Mouse (Mus musculus) midbrain, postnatal 0 days (tissue): ENCODE measurements around the gene Klk9. TPM values are rescaled to one million over a fixed set of nuclear protein-coding genes. Genes with fewer than 3 reads are reported as not detected.

Source experiments
- ATAC-seq: fragments of 200-750 bp; cut with Nextera tagmentation; 2 replicates; pipeline ENCODE4 v1.8.0; 2017; ENCODE audit warnings: moderate number of reproducible peaks, mild to moderate bottlenecking, moderate TSS enrichment, moderate library complexity; ENCODE audit not compliant: low FRiP score
- DNase-seq: peaks from one replicate; pipeline ENCODE4 v3.0.0-alpha.2; 2015; ENCODE audit warnings: low spot score
- H3K27ac ChIP-seq: fragments of 300-500 bp; sonication (generic); 2 replicates; pipeline ENCODE4 v1.5.1; 2014; ENCODE audit warnings: low read depth, mild to moderate bottlenecking, low read length, mixed read lengths
- H3K27me3 ChIP-seq: fragments of 300-500 bp; sonication (generic); 2 replicates; pipeline ENCODE4 v1.6.1; 2014; ENCODE audit warnings: low read length, control low read depth, mixed read lengths; ENCODE audit not compliant: insufficient read depth
- H3K36me3 ChIP-seq: fragments of 300-500 bp; sonication (generic); 2 replicates; pipeline ENCODE4 v1.6.1; 2014; ENCODE audit warnings: low read length, control low read depth, mixed read lengths; ENCODE audit not compliant: insufficient read depth
- H3K4me1 ChIP-seq: fragments of 300-500 bp; sonication (generic); 2 replicates; pipeline ENCODE4 v1.6.1; 2014; ENCODE audit warnings: mild to moderate bottlenecking, control low read depth, antibody characterized with exemption, low read length, mixed read lengths; ENCODE audit not compliant: insufficient read depth
- H3K4me2 ChIP-seq: fragments of 300-500 bp; sonication (generic); 2 replicates; pipeline ENCODE4 v1.6.1; 2014; ENCODE audit warnings: low read depth, mild to moderate bottlenecking, low read length, mixed read lengths; ENCODE audit not compliant: poor library complexity, severe bottlenecking
- H3K4me3 ChIP-seq: fragments of 300-500 bp; sonication (generic); 2 replicates; pipeline ENCODE4 v1.5.1; 2014; ENCODE audit warnings: low read depth, mild to moderate bottlenecking, low read length, moderate library complexity
- H3K9ac ChIP-seq: fragments of 300-500 bp; sonication (generic); replicated peaks from 2 replicates; pipeline ENCODE4 v1.6.1; 2014; ENCODE audit warnings: mild to moderate bottlenecking, low read length, moderate library complexity, mixed read lengths; ENCODE audit not compliant: poor library complexity, severe bottlenecking
- H3K9me3 ChIP-seq: fragments of 300-500 bp; sonication (generic); 2 replicates; pipeline ENCODE4 v1.6.1; 2016; ENCODE audit warnings: low read length, control low read depth
- CTCF ChIP-seq: IDR thresholded peaks from 2 replicates; pipeline ENCODE4 v1.5.1; 2016; ENCODE audit warnings: antibody characterized with exemption, mild to moderate bottlenecking
- WGBS: fragments of 180-500 bp; shearing (Covaris S2); extraction: QIAGEN DNeasy Blood & Tissue Kit; methylation state at CpG from one replicate; pipeline ENCODE4 v1.1.7; 2014; 5-methylcytosine and 5-hydroxymethylcytosine counted together
- polyA plus RNA-seq: library from polyadenylated mRNA; unstranded; fragments of >200 nt; fragmentation: Nextera tagmentation; extraction: Ambion mirVana; gene quantifications from 2 replicates; pipeline ENCODE4 v1.2.1, GENCODE M21; 2015
- total RNA-seq: library from RNA; depleted of rRNA; stranded (reverse); fragments of >200 nt; gene quantifications from 2 replicates; pipeline ENCODE4 v1.2.3, GENCODE M21; 2014; rRNA removed

The Klk9 gene
- total RNA-seq (not detected in 2 replicates), polyA plus RNA-seq (0.15 TPM in 1 of 2 replicates, not detected in the other)

GRCm38 (mm10) chr7:43791591-43791990 lies at the start of gene Klk9:
Gene Klk9, plus strand, starts transcription at chr7:43791891.
- TF ChIP-seq CTCF, result no peak
- H3K9ac ChIP-seq, result no peak within 1 kb of the TSS
- no peaks in the 10 kb centered on the region; the same call in 1 of the 2 replicates for H3K4me1 ChIP-seq
- peaks cover 10% of the 10 kb centered on the region; the same call in 1 of the 2 replicates for H3K27me3 ChIP-seq
- no peaks in the 10 kb centered on the region for H3K9me3 ChIP-seq
- no peak within 1 kb of the TSS for H3K4me2 ChIP-seq
- WGBS, result 79% methylated on average over 7 of the region's 7 CpGs
- DNase-seq, result no peak
- H3K27ac ChIP-seq, result no peak within 1 kb of the TSS
- H3K36me3 ChIP-seq, result no peaks in the 10 kb centered on the region
- no peak for ATAC-seq
- H3K4me3 ChIP-seq, result no peak within 1 kb of the TSS

- no peak overlapping the region for H3K9ac ChIP-seq
- H3K4me1 ChIP-seq, result no peaks in the 10 kb centered on the region
- no peak overlapping the region for H3K4me3 ChIP-seq
- H3K27me3 ChIP-seq, result no peaks in the 10 kb centered on the region
- no peak overlapping the region for H3K4me2 ChIP-seq
- peak; percentile 13 for DNase-seq
- TF ChIP-seq CTCF, result no peak
- H3K36me3 ChIP-seq, result no peaks in the 10 kb centered on the region
- no peak for ATAC-seq
- no peak overlapping the region for H3K27ac ChIP-seq
- H3K9me3 ChIP-seq, result no peaks in the 10 kb centered on the region
- 53% methylated on average over 1 of the region's 1 CpGs for WGBS
These were observed 43.9 kb upstream of the Klk9 start for GRCm38 (mm10) chr7:43747788-43748187.

- DNase-seq (no peak), ATAC-seq (no peak)
- Histone ChIP-seq H3K4me2 (no peak overlapping the region), H3K27me3 (no peaks in the 10 kb centered on the region), H3K4me3 (no peak overlapping the region), H3K27ac (no peak overlapping the region), H3K9ac (no peak overlapping the region), H3K36me3 (no peaks in the 10 kb centered on the region), H3K9me3 (no peaks in the 10 kb centered on the region), H3K4me1 (no peaks in the 10 kb centered on the region)
- 71% methylated on average over 2 of the region's 2 CpGs for WGBS
- no peak for TF ChIP-seq CTCF
These were observed 38.9 kb upstream of the Klk9 start for GRCm38 (mm10) chr7:43752806-43753205.

GRCm38 (mm10) chr7:43766484-43766883 lies 25.2 kb upstream of the Klk9 start:
- no peak overlapping the region for H3K9ac ChIP-seq
- no peaks in the 10 kb centered on the region for H3K27me3 ChIP-seq
- H3K4me3 ChIP-seq, result no peak overlapping the region
- WGBS, result 23% methylated on average over 8 of the region's 8 CpGs
- H3K9me3 ChIP-seq, result no peaks in the 10 kb centered on the region
- H3K4me1 ChIP-seq, result no peaks in the 10 kb centered on the region
- H3K27ac ChIP-seq, result no peak overlapping the region
- peak; percentile 77 for ATAC-seq
- H3K36me3 ChIP-seq, result no peaks in the 10 kb centered on the region
- peak; percentile 6 for DNase-seq
- no peak for TF ChIP-seq CTCF
- no peak overlapping the region for H3K4me2 ChIP-seq

GRCm38 (mm10) chr7:43768597-43768996 lies 23.1 kb upstream of the Klk9 start, which contains the start of gene Klk12:
Gene Klk12, plus strand, starts transcription at chr7:43768897.
- ATAC-seq (no peak), DNase-seq (no peak)
- H3K27ac ChIP-seq, result no peak within 1 kb of the TSS
- no peak within 1 kb of the TSS for H3K4me3 ChIP-seq
- TF ChIP-seq CTCF, result no peak
- no peak within 1 kb of the TSS for H3K9ac ChIP-seq
- no peaks in the 10 kb centered on the region for H3K9me3 ChIP-seq
- H3K4me1 ChIP-seq, result no peaks in the 10 kb centered on the region
- 73% methylated on average over 4 of the region's 4 CpGs for WGBS
- no peaks in the 10 kb centered on the region for H3K27me3 ChIP-seq
- no peaks in the 10 kb centered on the region for H3K36me3 ChIP-seq
- H3K4me2 ChIP-seq, result no peak within 1 kb of the TSS

- ATAC-seq, result no peak
- Histone ChIP-seq H3K9me3 (no peaks in the 10 kb centered on the region), H3K4me2 (no peak overlapping the region), H3K9ac (no peak overlapping the region), H3K27me3 (no peaks in the 10 kb centered on the region), H3K4me3 (no peak overlapping the region), H3K36me3 (no peaks in the 10 kb centered on the region), H3K27ac (no peak overlapping the region), H3K4me1 (no peaks in the 10 kb centered on the region)
- DNase-seq, result no peak
- 95% methylated on average over 8 of the region's 8 CpGs for WGBS
- TF ChIP-seq CTCF, result no peak
These were observed 22.1 kb upstream of the Klk9 start for GRCm38 (mm10) chr7:43769636-43770035.
